Mouse (Mus musculus) neural tube, embryonic 14.5 days (tissue): ENCODE data around the gene Hpca. TPM values are rescaled to one million over a fixed set of nuclear protein-coding genes. Genes with fewer than 3 reads are reported as not detected.

Source experiments
- ATAC-seq: fragments of 200-750 bp; cut with Nextera tagmentation; 2 replicates; pipeline ENCODE4 v1.8.0; 2017; ENCODE audit warnings: low read depth, mild to moderate bottlenecking, moderate TSS enrichment, moderate library complexity
- H3K27ac ChIP-seq: fragments of 300-500 bp; sonication (generic); 2 replicates; pipeline ENCODE4 v1.5.1; 2014; ENCODE audit warnings: low read depth, mild to moderate bottlenecking, control low read depth, low read length, moderate library complexity, mixed read lengths
- H3K27me3 ChIP-seq: fragments of 300-500 bp; sonication (generic); 2 replicates; pipeline ENCODE4 v1.6.1; 2014; ENCODE audit warnings: low read length; ENCODE audit not compliant: control insufficient read depth, insufficient read depth
- H3K36me3 ChIP-seq: fragments of 300-500 bp; sonication (generic); 2 replicates; pipeline ENCODE4 v1.6.1; 2014; ENCODE audit warnings: low read length, mixed read lengths; ENCODE audit not compliant: control insufficient read depth, insufficient read depth
- H3K4me1 ChIP-seq: fragments of 300-500 bp; sonication (generic); 2 replicates; pipeline ENCODE4 v1.6.1; 2014; ENCODE audit warnings: low read length; ENCODE audit not compliant: control insufficient read depth, insufficient read depth
- H3K4me2 ChIP-seq: fragments of 300-500 bp; sonication (generic); 2 replicates; pipeline ENCODE4 v1.6.1; 2014; ENCODE audit warnings: mild to moderate bottlenecking, low read depth, low read length, control low read depth
- H3K4me3 ChIP-seq: fragments of 300-500 bp; sonication (generic); 2 replicates; pipeline ENCODE4 v1.5.1; 2014; ENCODE audit warnings: low read depth, low read length, control low read depth, mixed read lengths
- H3K9ac ChIP-seq: fragments of 300-500 bp; sonication (generic); replicated peaks from 2 replicates; pipeline ENCODE4 v1.6.1; 2014; ENCODE audit warnings: low read depth, mild to moderate bottlenecking, control low read depth, low read length, mixed read lengths
- H3K9me3 ChIP-seq: fragments of 300-500 bp; sonication (generic); 2 replicates; pipeline ENCODE4 v1.6.1; 2016; ENCODE audit warnings: low read length; ENCODE audit not compliant: control insufficient read depth
- WGBS: fragments of 180-500 bp; shearing (Covaris S2); extraction: QIAGEN DNeasy Blood & Tissue Kit; methylation state at CpG from one replicate; pipeline ENCODE4 v1.1.7; 2014; 5-methylcytosine and 5-hydroxymethylcytosine counted together
- polyA plus RNA-seq: library from polyadenylated mRNA; unstranded; fragments of >200 nt; fragmentation: Nextera tagmentation; extraction: Ambion mirVana; gene quantifications from 2 replicates; pipeline ENCODE4 v1.2.1, GENCODE M21; 2014

Gene Hpca
- polyA plus RNA-seq, 1 experiment from 2014 or later, result 56.4 TPM

DNA sequence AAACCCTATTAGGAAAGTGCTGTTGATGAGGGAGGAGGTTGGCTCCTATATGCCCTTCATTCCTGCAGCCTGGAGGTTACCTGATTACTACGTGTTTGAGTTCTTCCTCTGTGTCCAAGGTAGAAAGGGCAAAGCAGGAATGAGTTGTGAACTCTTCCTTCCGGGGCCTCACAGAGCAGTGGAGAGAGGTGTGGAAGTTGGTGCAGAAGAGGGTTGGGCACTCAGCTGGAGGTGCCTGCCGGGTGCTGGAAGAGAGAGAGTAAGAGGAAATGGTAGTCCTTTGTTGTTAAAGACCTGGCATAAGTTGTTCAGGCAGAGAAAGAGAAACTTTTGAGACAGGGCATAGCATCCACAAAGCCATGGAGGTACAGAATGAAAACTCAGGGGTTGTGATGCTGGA, 39.9 kb downstream of the Hpca start:
- Histone ChIP-seq H3K27ac (peak overlapping the region; percentile 48), H3K36me3 (peaks cover 34% of the 10 kb centered on the region), H3K9me3 (no peaks in the 10 kb centered on the region), H3K4me2 (no peak overlapping the region), H3K9ac (no peak overlapping the region), H3K4me1 (no peaks in the 10 kb centered on the region), H3K27me3 (no peaks in the 10 kb centered on the region), H3K4me3 (no peak overlapping the region)
- WGBS, result 73% methylated on average over 3 of the region's 3 CpGs
- no peak for ATAC-seq

DNA sequence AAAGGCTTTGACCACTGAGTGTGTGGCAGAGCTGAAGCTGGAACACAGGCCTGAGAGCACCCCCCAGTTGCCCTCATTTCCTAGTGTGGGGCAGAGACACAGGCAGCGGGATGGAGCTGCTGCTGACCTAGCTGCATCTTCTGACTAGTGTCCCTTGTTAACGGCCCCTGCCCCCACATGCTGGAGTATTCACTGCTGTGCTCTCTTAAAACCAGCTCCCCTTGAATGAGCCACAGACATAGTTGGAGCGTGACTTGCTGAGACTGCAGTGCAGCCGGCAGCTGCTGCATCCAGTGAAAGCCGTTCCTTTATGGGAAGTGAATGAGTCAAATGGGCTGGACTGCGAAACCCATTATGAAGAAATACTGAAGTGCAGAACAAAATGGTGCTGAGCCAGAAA, 40.3 kb downstream of the Hpca start:
- Histone ChIP-seq H3K4me3 (no peak overlapping the region), H3K4me2 (no peak overlapping the region), H3K36me3 (peaks cover 38% of the 10 kb centered on the region), H3K27ac (peak overlapping the region; percentile 48), H3K4me1 (no peaks in the 10 kb centered on the region), H3K9ac (no peak overlapping the region), H3K27me3 (no peaks in the 10 kb centered on the region), H3K9me3 (no peaks in the 10 kb centered on the region)
- no peak for ATAC-seq
- WGBS, result 57% methylated on average over 6 of the region's 6 CpGs

DNA sequence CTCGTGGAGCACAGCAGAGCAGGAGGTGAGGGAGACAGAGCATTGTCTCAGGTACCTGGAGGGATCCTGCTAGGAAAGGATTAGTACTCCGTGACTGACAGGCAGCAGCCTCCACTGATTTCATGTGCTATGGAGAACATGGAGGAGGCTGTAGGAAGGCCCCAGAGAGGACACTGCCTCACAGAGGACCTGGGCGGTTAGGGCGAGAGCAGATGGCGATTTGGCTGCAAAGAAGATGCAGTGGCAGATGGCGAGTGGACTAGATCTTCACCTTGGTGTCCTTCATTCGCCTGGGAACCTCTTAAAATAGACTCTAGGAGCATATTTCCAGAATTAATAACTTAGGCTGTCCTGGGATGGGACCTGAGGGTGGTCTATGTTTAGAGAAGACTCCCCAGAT, 40.8 kb downstream of the Hpca start:
- ATAC-seq, result no peak
- Histone ChIP-seq H3K27ac (no peak overlapping the region), H3K4me2 (no peak overlapping the region), H3K27me3 (no peaks in the 10 kb centered on the region), H3K4me1 (no peaks in the 10 kb centered on the region), H3K9me3 (no peaks in the 10 kb centered on the region), H3K4me3 (no peak overlapping the region), H3K36me3 (peaks cover 40% of the 10 kb centered on the region), H3K9ac (no peak overlapping the region)
- 82% methylated on average over 7 of the region's 7 CpGs for WGBS

DNA sequence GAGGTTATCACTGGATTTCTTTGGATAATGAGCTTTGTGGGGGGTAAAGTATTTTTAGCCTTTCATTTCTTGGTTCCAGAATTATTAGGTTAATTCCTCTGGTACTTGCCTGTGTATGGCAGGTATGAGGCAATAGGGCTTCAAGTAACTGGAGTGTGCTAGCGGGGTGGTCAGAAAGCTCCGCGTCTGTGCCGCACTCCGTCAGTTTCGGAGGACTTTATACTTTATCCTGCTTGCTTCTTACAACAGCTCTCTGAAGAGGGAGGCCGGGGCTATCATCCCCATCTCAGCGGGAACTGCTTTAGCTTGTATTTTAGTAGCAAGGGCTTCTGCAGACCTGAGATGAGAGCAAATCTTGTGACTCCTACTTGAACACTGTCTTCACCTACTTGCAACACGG, 42.7 kb downstream of the Hpca start:
- H3K4me3 ChIP-seq, result no peak overlapping the region
- 96% methylated on average over 9 of the region's 9 CpGs for WGBS
- no peaks in the 10 kb centered on the region for H3K9me3 ChIP-seq
- no peak overlapping the region for H3K27ac ChIP-seq
- peaks cover 48% of the 10 kb centered on the region for H3K36me3 ChIP-seq
- H3K4me2 ChIP-seq, result no peak overlapping the region
- H3K27me3 ChIP-seq, result no peaks in the 10 kb centered on the region
- H3K9ac ChIP-seq, result no peak overlapping the region
- no peak for ATAC-seq
- no peaks in the 10 kb centered on the region for H3K4me1 ChIP-seq

DNA sequence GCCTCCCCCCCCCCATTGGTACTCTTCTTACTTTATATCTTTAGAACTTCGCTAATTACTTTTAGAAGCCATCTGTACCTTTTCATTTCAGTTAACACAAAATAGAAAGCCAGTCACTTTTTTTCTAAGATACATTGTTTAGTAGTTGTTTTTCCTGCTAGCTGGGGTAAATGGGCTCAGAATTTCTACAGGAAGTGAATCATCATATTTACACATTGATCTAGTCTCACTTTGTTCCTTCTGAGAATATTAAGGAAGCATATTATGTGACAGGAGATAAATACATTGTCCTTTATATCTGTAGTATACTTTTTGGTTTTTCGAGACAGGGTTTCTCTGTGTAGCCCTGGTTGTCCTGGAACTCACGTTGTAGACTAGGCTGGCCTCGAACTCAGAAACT, 53.0 kb downstream of the Hpca start:
- H3K9me3 ChIP-seq, result no peaks in the 10 kb centered on the region
- H3K4me2 ChIP-seq, result no peak overlapping the region

DNA sequence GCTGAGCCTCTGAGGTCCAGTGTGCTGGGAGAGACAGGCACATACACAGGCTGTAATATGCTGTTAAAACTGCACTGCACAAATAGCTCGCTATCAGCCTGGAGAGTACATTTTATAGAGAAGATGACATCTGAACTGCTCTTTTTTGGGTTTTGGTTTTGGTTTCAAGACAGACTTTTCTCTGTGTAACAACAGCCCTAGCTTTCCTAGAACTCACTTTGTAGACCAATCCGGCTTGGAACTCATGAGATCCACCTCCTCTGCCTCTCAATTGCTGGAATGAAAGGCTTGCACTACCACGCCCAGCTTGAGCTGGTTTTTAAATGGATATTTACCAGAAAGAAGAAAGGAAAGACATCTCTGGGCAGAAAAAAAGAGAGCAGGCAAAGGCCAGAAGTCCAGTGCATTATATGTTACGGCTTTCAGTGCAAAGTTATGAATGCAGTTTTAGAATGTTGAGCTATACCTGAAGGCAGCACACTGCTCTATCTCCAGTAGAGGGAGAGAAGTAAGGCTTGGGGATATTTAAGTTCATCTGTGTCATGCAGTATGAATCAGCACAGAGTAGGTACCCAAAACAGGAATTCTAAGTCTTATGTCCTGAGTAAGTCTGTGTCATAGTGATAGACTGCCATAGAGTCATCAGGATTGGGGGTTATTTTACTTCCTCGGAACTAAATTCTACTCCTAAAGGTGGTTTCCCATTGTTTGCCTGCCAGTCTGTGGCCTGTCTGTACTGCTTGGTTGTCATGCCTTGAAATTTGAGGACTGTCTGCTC, 54.0 kb downstream of the Hpca start:
- Histone ChIP-seq H3K9me3 (no peaks in the 10 kb centered on the region), H3K27me3 (no peaks in the 10 kb centered on the region), H3K27ac (no peak overlapping the region), H3K36me3 (no peaks in the 10 kb centered on the region), H3K9ac (no peak overlapping the region), H3K4me2 (no peak overlapping the region), H3K4me3 (no peak overlapping the region), H3K4me1 (no peaks in the 10 kb centered on the region)
- no peak for ATAC-seq
- WGBS, result 90% methylated on average over 5 of the region's 5 CpGs

More for the DNA sequence above, 53.0 kb downstream of the Hpca start:
- Histone ChIP-seq H3K27ac (no peak overlapping the region), H3K4me1 (no peaks in the 10 kb centered on the region), H3K36me3 (no peaks in the 10 kb centered on the region), H3K27me3 (no peaks in the 10 kb centered on the region), H3K9ac (no peak overlapping the region), H3K4me3 (no peak overlapping the region)
- 98% methylated on average over 4 of the region's 4 CpGs for WGBS
- no peak for ATAC-seq

DNA sequence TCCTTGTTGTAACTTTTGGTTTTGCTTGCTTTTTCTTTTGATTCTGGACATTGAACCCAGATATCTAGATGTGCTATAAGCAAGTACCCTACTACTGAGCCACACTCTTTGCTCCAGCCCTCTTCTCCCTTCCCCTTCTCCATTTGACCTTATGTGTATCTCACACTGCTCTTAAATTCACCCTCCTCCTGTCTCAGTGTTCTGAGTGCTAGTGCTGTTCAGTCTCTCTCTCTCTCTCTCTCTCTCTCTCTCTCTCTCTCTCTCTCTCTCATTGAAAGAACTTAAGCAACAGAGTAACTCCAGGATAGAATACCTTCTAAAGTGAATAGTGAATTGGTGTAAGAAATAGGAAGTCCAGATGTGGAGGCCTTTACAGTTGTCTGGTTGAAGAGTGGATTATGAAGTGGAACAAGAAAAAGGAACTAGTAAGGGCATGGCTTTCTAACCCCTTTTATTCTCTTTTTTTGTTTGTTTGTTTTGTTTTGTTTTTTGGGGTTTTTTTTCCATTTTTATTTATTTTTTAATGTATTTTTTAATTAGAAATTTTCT, 56.1 kb downstream of the Hpca start:
- Histone ChIP-seq H3K9ac (no peak overlapping the region), H3K9me3 (no peaks in the 10 kb centered on the region), H3K4me3 (no peak overlapping the region), H3K27ac (no peak overlapping the region), H3K27me3 (no peaks in the 10 kb centered on the region), H3K36me3 (no peaks in the 10 kb centered on the region), H3K4me2 (no peak overlapping the region), H3K4me1 (0 out of 2 replicates have a peak, but pooled peaks cover 1% of the 10 kb centered on the region)
- ATAC-seq, result no peak

DNA sequence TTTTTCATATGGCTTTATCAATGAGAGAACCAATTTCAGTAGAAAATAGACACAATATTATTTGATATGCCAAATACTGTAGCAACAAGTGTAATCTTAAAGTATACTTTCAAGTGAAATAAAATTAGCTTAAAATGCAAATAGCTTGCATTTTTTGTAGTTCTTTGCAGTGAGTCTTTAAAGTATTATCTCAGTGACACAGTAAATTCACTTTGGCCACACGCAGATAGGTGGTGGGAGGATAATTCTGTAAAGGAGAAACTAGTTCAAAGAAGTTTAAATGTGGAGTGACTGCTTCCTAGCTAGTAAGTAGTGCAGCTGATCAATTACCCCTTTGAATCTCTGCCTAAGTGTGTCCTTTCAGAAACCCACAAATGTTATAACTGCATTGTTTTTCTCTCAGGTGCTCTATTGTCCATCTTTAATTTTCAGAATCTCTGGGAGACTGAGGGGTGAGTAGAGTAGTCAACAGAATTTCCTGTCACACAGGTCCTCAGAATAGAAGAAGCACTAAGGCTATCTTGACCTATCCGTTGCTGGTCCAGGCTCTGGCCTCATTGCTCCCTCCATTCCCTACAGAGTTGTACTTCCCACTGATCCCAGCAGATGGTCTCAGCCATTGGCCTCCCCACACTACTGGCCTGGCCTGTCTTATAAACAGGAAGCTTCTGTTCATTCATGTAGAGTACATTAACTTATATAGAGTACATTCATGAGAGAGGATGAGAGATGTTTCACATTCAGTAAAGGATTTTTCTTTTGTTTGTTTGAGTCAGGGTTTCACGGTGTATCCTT, 59.4 kb downstream of the Hpca start:
- no peak overlapping the region for H3K4me3 ChIP-seq
- H3K36me3 ChIP-seq, result no peaks in the 10 kb centered on the region
- H3K4me1 ChIP-seq, result peaks cover 13% of the 10 kb centered on the region
- no peak overlapping the region for H3K27ac ChIP-seq
- H3K4me2 ChIP-seq, result no peak overlapping the region
- 78% methylated on average over 3 of the region's 3 CpGs for WGBS
- no peak for ATAC-seq
- no peaks in the 10 kb centered on the region for H3K27me3 ChIP-seq
- H3K9me3 ChIP-seq, result no peaks in the 10 kb centered on the region
- no peak overlapping the region for H3K9ac ChIP-seq
